Mouse (Mus musculus): ENCODE results near the gene Tnni3k. TPM values are rescaled to one million over a fixed set of nuclear protein-coding genes. Genes with fewer than 3 reads are reported as not detected.

The Tnni3k gene
- polyA plus RNA-seq, 1 experiment: 1.3 TPM

DNA sequence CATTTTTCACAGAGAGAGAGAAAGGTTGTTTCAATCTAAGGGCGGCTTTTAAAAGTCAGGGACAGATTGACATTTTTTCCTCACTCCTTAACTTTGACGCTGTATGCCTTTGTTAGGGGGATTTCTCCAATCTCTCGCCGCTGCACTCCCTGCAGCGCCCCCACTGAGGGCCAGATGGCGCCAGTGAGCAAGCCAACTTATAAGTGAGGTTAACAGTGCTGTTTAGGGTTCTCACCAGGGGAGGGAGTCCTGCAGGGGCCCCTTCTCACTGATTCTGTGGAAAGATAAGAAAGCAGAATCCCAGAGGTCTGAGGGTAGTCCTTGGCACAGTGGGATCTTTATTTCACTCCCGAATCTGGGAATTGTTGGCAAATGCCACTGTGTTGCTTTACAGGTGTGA is 237.5 kb downstream of the Tnni3k start:
- peak; percentile 45 for DNase-seq
- 4% methylated on average over 7 of the region's 7 CpGs for WGBS
- TF ChIP-seq CTCF (IDR thresholded peaks at IDR 0.05; ENCODE audit: insufficient read depth, low read length) (peak; percentile 75), POLR2A (IDR thresholded peaks at IDR 0.05; ENCODE audit: borderline replicate concordance, extremely low read depth, low read depth, low read length) (no peak)
- H3K4me1 ChIP-seq (ENCODE audit: control insufficient read depth, insufficient read depth, low read length): peaks cover 6% of the 10 kb centered on the region
- no peak overlapping the region for H3K4me3 ChIP-seq (replicated peaks; ENCODE audit: extremely low read depth, low read depth, low read length)

DNA sequence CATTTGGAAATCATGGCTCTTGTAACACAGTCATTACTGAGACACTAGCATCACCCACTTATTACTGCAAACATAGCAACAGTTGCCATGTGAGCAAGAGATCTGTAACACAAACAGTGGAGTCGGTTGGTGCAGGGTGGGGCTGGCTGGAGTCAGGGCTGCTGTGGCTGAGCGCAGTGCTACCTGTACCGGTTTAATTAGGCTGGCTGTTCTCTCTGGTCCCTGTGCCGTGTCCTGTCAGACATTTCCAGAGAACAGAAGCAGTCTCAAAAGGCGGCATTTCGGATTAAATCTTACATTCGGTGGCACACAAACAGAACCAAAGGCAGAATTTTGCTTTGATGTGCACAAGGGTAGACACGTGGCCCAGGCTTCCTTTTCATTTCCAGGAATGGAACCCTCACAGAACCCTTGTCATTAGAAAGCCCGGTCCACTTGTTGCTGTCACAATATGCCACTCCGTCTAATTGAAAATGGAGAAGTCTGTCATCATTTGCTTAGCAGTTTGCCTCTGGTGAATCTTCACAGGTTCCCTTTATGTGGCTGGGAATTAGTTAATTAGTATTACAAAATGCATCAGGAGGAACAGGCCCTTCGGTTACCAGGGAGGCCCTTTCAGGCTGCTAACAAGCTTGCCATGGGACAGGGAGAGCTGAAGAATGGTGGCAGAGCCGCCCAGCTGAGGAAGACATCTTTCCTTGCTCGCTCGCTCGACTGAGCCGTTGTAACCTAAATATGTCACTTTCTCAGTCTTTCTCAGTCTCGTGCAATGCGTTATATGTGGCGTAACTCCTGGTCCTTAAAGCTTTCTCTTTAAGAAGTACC is 238.2 kb downstream of the Tnni3k start:
- peak; percentile 8 for DNase-seq
- TF ChIP-seq POLR2A (IDR thresholded peaks at IDR 0.05; ENCODE audit: borderline replicate concordance, extremely low read depth, low read depth, low read length) (no peak), CTCF (IDR thresholded peaks at IDR 0.05; ENCODE audit: insufficient read depth, low read length) (no peak)
- 37% methylated on average over 19 of the region's 19 CpGs for WGBS
- Histone ChIP-seq H3K4me3 (replicated peaks; ENCODE audit: extremely low read depth, low read depth, low read length) (no peak overlapping the region), H3K4me1 (ENCODE audit: control insufficient read depth, insufficient read depth, low read length) (peaks cover 6% of the 10 kb centered on the region)

DNA sequence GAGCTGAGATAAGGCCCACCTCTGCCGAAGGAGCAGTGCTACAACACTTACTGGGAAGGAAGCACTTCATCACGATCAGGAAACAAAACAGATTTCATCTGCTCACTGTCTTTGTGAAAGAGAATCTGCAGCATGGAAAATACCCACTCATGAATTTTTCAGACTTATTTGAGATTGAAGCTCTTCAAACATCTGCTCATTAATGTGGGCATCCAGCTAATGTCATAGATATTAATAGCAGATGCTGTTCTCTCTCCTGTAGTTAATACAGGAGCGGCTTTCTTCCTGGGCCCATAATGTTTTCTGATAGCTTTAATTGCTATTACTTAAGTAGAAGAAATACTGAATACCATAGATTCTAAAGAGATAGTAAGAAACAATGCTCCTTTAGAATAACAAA is 239.0 kb downstream of the Tnni3k start:
- no peak for DNase-seq
- Histone ChIP-seq H3K4me3 (replicated peaks; ENCODE audit: extremely low read depth, low read depth, low read length) (no peak overlapping the region), H3K4me1 (ENCODE audit: control insufficient read depth, insufficient read depth, low read length) (peaks cover 6% of the 10 kb centered on the region)
- 45% methylated on average over 3 of the region's 3 CpGs for WGBS
- TF ChIP-seq CTCF (IDR thresholded peaks at IDR 0.05; ENCODE audit: insufficient read depth, low read length): no peak
- no peak for TF ChIP-seq POLR2A (IDR thresholded peaks at IDR 0.05; ENCODE audit: borderline replicate concordance, extremely low read depth, low read depth, low read length)

DNA sequence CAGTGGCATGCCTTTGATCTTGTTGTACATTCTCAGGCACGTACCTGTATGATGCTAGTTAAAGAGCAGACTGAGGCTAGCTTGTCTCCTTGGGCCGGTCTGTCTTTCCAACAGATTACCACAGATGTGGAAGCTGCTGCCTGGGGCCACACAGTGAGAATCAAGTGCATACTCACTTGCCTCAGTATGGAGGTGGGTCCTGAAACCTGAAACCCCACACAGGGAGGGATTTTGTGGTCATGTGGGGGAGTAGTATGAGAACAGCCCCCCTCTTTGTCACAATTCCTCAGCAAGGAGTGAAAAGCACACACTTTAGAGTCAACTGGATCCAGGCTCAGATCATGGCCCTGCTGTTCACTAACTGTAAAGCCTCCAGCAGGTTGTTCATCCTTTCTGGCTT is 239.6 kb downstream of the Tnni3k start:
- H3K4me3 ChIP-seq (replicated peaks; ENCODE audit: extremely low read depth, low read depth, low read length): no peak overlapping the region
- no peak for DNase-seq
- TF ChIP-seq POLR2A (IDR thresholded peaks at IDR 0.05; ENCODE audit: borderline replicate concordance, extremely low read depth, low read depth, low read length) (no peak), CTCF (IDR thresholded peaks at IDR 0.05; ENCODE audit: insufficient read depth, low read length) (no peak)
- H3K4me1 ChIP-seq (ENCODE audit: control insufficient read depth, insufficient read depth, low read length): peaks cover 6% of the 10 kb centered on the region
- WGBS: 42% methylated on average over 2 of the region's 2 CpGs

DNA sequence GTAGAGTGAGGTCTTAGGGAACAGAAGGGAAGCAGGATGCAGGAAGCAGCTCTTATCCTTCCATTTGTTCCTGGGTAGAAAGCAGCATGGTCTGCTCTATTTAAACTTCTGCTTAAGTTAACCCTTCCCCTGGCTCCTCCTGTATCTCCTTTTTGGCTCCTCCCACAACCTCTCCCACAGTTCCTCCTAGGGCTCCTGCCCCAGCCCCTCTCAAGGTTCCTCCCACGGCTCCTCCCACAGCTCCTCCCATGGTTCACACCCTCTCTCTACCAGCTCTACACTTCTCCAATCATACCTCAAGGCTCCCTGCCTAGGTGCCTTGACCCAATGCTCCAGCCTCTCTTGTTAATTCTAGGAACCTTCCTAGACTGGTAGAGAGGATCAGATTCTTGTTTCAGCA is 242.3 kb downstream of the Tnni3k start:
- WGBS: 35% methylated on average over 1 of the region's 1 CpGs
- Histone ChIP-seq H3K4me1 (ENCODE audit: control insufficient read depth, insufficient read depth, low read length) (peaks cover 6% of the 10 kb centered on the region), H3K4me3 (replicated peaks; ENCODE audit: extremely low read depth, low read depth, low read length) (no peak overlapping the region)
- TF ChIP-seq POLR2A (IDR thresholded peaks at IDR 0.05; ENCODE audit: borderline replicate concordance, extremely low read depth, low read depth, low read length) (no peak), CTCF (IDR thresholded peaks at IDR 0.05; ENCODE audit: insufficient read depth, low read length) (no peak)
- no peak for DNase-seq

DNA sequence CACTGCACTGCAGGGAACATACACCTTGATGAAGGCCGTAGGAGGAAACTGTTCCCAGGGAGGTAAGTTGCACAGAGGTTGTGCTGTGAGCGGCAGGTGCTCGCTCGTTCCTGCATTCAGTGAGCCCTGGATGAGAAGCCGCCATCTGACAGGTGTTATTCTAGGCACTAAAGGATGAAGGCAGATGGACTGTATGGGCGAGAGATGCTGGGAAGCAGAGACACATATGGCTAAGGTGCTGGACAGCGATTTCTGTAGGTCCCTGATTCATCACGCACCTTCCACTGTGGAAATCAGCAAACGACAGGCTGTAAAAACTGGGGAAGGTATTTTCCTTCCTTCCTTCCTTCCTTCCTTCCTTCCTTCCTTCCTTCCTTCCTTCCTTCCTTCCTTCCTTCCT is 243.4 kb downstream of the Tnni3k start:
- peaks cover 2% of the 10 kb centered on the region; the same call in 1 of the 2 replicates for H3K4me1 ChIP-seq (ENCODE audit: control insufficient read depth, insufficient read depth, low read length)
- 66% methylated on average over 9 of the region's 9 CpGs for WGBS
- H3K4me3 ChIP-seq (replicated peaks; ENCODE audit: extremely low read depth, low read depth, low read length): no peak overlapping the region
- no peak for TF ChIP-seq POLR2A (IDR thresholded peaks at IDR 0.05; ENCODE audit: borderline replicate concordance, extremely low read depth, low read depth, low read length)
- TF ChIP-seq CTCF (IDR thresholded peaks at IDR 0.05; ENCODE audit: insufficient read depth, low read length): no peak
- no peak for DNase-seq

DNA sequence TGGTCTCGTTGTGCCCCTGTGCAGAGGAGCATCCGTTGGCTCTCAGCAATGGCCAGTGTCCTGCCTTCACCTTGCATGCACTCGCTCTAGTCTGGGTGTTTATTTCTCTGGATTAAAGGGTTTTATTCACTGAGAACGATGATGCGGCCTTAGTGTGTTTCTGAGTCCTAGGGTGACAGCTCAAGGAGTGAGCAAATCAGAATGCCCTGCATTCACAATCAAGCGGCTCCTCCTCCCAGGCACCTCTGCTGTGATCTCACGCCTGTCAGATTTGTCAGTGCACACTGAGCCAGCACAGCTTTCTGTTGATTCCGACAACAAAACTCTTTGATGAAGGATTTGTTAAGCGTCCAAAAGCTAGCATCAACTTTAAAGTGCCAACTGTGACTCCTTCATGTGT is 243.9 kb downstream of the Tnni3k start:
- TF ChIP-seq POLR2A (IDR thresholded peaks at IDR 0.05; ENCODE audit: borderline replicate concordance, extremely low read depth, low read depth, low read length): no peak
- no peak for TF ChIP-seq CTCF (IDR thresholded peaks at IDR 0.05; ENCODE audit: insufficient read depth, low read length)
- no peak for DNase-seq
- WGBS: 43% methylated on average over 9 of the region's 9 CpGs
- Histone ChIP-seq H3K4me3 (replicated peaks; ENCODE audit: extremely low read depth, low read depth, low read length) (no peak overlapping the region), H3K4me1 (ENCODE audit: control insufficient read depth, insufficient read depth, low read length) (0 out of 2 replicates have a peak, but pooled peaks cover 1% of the 10 kb centered on the region)

DNA sequence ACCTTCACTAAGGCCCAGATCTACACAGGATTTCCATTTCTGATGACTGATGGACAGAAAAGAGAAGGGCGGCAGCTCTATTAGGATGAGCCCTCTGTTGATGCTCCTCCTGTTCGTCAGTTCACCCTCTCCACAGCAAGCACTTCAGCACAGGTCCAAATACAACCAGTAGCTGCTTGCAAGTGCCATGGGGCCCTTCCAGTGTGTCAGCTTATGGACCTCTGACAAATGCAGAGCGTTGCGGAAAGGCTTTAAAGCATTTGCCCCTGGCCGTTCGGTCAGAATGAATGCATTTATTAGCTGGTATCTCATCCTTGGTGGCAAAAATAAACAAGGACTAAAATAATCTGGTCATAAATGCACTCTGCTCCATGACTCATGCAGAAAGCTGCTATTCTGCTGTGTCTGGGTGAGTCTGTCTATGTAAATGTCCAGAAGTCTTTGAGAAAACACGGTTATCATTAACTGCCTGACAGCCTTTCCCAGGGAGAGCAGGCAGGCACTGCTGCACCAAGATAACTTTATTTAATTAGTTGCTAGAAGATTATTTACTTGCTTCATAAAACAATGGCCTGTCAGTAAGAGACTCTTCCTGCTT is 244.8 kb downstream of the Tnni3k start:
- TF ChIP-seq CTCF (IDR thresholded peaks at IDR 0.05; ENCODE audit: insufficient read depth, low read length): no peak
- no peak for TF ChIP-seq POLR2A (IDR thresholded peaks at IDR 0.05; ENCODE audit: borderline replicate concordance, extremely low read depth, low read depth, low read length)
- H3K4me1 ChIP-seq (ENCODE audit: control insufficient read depth, insufficient read depth, low read length): 0 out of 2 replicates have a peak, but pooled peaks cover 3% of the 10 kb centered on the region
- no peak overlapping the region for H3K4me3 ChIP-seq (replicated peaks; ENCODE audit: extremely low read depth, low read depth, low read length)
- DNase-seq: no peak
- WGBS: 32% methylated on average over 7 of the region's 7 CpGs

DNA sequence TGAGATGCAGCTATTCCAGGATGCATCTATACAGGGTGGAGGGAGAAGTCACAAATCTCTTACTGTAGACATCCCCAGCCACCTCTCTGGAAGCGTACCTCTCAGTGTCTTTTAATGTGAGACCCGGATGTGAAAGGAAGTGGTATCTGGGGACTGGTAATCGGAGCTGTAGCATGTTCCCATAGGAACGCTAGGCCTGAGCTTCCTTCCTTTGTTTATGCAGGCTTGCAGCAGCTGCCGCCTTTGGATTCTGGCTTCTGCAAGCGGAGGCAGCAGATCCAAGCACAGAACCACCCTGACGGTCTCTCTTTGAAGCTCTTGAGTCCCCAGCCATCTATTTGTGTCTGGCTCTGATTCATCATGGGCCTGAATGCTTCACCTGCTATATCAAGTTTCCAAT is 248.6 kb downstream of the Tnni3k start:
- WGBS: 17% methylated on average over 7 of the region's 7 CpGs
- DNase-seq: no peak
- 0 out of 2 replicates have a peak, but pooled peaks cover 3% of the 10 kb centered on the region for H3K4me1 ChIP-seq (ENCODE audit: control insufficient read depth, insufficient read depth, low read length)
- TF ChIP-seq CTCF (IDR thresholded peaks at IDR 0.05; ENCODE audit: insufficient read depth, low read length) (no peak), POLR2A (IDR thresholded peaks at IDR 0.05; ENCODE audit: borderline replicate concordance, extremely low read depth, low read depth, low read length) (no peak)
- H3K4me3 ChIP-seq (replicated peaks; ENCODE audit: extremely low read depth, low read depth, low read length): no peak overlapping the region

Measured in lung, adult 2 months (tissue).